Mouse (Mus musculus): Measurements from ENCODE around the gene Gpt2.

Gene Gpt2

GRCm38 (mm10) chr8:85492125-85492875 lies at the start of gene Gpt2:
TSS of gene Gpt2 (plus strand) at chr8:85492576.
- DNase-seq (ENCODE audit: low spot score) = peak; percentile 94

- no peak for DNase-seq (ENCODE audit: low spot score)
Observed at GRCm38 (mm10) chr8:85444092-85444491, 48.3 kb upstream of the Gpt2 start.

- DNase-seq (ENCODE audit: low spot score) = no peak
Observed at GRCm38 (mm10) chr8:85445936-85446685, 46.3 kb upstream of the Gpt2 start.

DNA sequence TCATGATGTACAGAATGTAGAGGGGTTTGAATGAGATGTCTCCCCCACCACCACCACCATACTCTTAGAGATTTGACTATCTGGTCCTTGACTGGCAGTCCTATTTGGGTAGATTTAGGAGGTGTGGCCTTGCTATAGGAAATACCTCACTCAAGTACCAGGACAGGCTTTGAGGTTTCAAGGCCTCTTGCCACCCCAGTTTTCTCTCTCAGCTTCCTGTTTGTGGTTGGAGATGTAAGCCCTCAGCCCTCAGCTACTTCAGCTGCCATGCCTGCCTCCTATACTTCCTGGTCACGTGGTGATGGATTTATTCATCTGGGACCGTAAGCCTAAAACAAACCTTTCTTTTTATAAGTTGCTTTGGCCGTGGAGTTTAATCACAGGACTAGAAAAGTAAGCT lies 42.0 kb upstream of the Gpt2 start:
- no peak for DNase-seq (ENCODE audit: low spot score)

DNA sequence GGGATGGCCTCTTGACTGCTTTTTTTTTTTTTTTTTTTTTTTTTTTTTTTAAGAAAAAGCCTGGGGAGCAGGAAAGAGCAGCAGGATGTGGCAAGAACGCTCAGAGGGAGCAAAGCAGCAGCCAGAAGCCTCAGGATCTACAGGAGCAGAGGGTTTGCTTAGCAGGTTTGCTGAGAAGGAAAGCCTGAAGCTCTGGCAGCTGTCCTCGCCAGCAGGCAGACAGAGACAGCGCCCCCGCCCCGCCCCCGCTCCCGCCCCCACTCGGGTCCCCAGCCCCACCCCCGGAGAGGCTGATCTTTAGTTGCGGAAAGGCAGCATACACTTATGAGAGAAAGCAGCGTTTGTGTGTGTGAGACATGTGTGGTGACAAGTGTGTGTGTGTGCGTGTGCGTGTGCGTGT lies 40.0 kb upstream of the Gpt2 start:
- no peak for DNase-seq (ENCODE audit: low spot score)

DNA sequence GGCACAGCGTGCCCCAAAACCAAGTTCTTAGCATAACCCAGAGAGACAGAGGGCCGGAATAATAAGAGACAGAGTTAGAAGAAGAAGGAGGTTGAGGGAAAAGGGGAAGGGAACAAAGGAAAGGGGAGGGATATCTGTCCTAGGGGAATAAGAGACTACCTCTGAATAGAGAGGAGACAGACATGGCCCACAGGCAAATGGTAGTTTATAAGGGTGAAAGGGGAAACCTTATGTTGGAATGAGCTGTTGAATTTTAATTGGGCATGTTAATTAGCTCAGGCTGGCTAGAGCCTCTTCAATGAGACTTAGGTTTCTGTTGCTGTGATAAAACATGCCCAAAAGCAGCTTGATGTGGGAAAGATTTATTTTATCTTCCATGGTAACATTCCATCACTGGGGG lies 39.1 kb upstream of the Gpt2 start:
- DNase-seq (ENCODE audit: low spot score) = no peak

DNA sequence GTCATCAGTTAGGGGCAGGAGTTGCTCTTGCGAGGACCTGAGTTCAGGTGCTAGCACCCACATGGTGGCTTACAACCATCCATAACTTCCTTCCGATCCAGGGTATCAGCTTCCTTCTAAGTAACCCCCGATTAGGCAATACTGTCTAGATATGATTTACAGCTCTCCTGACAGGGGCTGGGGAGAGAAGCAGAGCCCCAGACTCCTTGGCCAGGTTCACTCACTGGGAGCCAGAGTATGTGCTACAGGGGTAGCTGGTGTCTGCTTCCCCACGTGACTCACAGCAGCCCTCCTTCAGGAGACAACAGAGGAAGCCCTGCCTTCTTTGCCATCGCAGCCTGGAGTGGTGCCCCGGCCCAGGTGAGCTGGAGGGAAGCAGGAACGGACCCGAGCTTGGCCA lies 37.6 kb upstream of the Gpt2 start:
- no peak for DNase-seq (ENCODE audit: low spot score)

GRCm38 (mm10) chr8:85456536-85456935 lies 35.8 kb upstream of the Gpt2 start:
- DNase-seq (ENCODE audit: low spot score) = peak; percentile 72

GRCm38 (mm10) chr8:85459582-85459981 lies 32.8 kb upstream of the Gpt2 start:
- no peak for DNase-seq (ENCODE audit: low spot score)

GRCm38 (mm10) chr8:85460804-85461203 lies 31.6 kb upstream of the Gpt2 start:
- peak; percentile 21 for DNase-seq (ENCODE audit: low spot score)

DNA sequence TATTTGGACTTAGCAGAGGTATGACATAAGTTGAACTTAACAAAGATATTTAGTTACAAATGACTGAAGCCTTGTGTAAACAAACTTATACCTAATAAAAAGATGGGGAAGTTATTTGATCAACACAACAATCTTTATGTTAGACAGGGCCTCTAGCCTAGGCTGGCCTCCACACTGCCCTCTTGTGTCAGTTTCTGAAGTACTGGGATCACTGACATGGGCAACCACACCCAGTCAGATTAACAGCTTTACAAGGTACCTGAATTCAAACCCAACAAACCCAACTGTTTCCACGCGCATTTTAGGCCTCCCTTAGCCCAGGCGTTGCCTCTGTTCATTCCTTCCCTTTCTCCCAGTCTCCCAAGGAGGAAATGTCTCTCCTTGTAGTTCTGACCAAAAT lies 31.0 kb upstream of the Gpt2 start:
- peak; percentile 56 for DNase-seq (ENCODE audit: low spot score)

GRCm38 (mm10) chr8:85462441-85462840 lies 29.9 kb upstream of the Gpt2 start:
- DNase-seq (ENCODE audit: low spot score) = no peak

DNA sequence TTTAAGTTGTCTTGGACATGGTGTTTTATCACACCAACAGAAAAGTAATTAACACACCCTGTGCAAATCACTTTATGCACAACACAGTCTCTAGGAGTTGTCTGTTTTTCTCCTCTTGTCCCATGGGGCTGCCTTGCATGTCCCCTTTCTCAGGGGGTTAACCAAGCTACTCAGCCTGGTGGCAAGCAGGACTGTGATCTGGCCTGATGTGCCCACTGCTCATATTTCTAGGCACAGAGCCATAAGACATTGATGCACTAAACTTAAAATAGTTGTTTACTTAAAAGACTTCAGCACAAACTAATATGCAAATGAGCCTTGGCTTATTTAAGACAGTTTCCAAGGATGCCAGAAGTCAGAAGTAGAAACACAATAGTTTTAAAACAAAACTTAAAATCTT lies 28.1 kb upstream of the Gpt2 start:
- DNase-seq (ENCODE audit: low spot score) = no peak

DNA sequence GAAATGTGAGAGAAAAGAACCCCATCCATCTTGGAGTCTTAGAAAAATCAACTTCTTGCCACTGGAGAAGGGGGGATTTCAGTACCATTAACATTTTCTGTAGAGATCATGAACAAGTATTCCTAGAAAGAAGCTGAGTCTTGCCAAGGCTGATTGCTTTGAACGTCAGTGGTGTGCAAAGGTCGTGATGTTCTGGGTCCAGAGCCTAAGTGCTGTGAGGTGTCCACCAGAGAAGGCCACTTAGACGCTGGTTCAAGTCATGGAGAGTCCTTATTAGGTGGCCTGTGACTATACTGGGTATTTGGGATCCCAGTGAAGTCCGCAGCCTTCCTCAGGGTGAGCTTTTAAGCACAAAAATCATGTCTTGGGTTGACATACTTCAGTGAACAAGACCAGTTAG lies 26.3 kb upstream of the Gpt2 start:
- no peak for DNase-seq (ENCODE audit: low spot score)

DNA sequence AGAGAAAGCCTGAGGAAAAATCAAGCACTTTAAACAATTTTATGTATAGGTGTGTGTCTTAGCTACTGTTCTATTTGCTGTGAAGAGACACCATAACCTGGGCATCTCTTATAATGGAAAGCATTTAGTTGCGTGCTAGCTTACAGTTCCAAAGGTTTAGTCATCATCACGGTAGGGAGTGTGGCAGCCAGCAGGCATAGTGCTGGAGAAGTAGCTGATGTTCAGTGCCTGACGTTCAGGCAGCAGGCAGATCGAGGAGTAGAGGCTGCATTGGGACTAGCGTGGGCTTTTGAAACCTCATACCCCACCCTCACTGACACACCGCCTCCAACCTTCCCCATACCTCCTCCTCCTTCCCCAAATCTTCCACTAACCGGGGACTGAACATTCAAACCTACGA lies 21.6 kb upstream of the Gpt2 start:
- no peak for DNase-seq (ENCODE audit: low spot score)

GRCm38 (mm10) chr8:85472800-85473199 lies 19.6 kb upstream of the Gpt2 start:
- no peak for DNase-seq (ENCODE audit: low spot score)

DNA sequence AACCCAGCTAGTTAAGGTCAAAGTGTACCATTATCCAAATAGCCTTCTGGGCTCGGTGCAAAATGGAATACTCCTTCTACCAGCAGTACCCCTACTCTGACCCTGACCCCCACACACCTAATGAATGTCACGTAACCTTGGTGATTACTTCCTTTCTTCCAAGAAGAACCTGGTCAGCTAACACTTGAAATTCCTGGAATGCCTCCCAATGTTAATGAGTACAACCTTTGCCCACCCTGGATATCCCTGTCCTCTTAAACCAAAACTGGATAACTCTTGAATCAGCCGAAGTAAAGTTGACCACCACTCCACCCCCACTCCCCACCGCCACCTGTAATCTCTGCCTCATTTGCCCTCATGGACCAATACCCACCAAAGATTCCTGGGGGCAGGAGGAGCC lies 19.1 kb upstream of the Gpt2 start:
- no peak for DNase-seq (ENCODE audit: low spot score)

DNA sequence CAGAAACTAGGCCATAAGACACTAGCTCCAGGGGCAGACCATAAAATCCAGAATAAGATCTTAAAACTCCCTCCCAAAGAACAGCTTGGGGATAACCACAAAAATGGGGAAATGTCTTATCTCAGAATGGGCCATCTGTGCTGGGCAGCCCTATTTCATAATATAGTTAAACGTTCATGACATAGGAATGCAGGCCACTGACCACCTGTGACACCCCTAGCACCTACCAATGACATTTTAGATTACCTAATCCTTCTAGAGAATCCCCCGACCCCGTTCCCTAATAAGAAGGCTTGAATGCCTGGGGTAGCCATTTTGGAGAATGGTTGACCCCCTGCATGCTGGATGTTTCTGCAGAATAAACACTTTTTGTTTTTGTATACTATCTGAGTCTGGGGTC lies 17.5 kb upstream of the Gpt2 start:
- DNase-seq (ENCODE audit: low spot score) = no peak

DNA sequence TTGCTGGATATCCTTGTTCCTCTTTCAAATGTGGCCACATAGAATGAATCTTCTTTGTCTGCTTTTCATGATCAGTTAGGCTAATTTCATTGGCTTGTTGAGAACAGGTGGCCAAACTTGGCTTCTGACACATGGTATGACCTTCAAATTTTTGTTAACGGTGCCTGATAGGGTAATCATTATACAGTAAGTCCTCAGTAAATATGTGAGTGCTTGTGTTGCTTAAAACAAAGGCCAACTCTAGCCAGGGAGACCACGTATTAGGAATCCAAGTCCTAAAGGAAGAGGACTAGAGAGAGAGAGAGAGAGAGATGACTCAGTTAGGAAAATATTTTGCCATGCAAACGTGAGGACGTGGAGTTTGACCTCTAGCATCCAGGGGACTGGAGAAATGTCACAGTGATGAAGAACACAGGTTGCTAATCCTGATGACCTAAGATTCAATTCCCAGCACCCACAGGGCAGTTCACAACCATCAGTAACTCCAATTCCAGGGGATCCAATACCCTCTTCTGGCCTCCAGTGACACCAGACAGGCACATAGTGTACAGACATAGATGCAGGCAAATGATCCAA lies 15.3 kb upstream of the Gpt2 start:
- DNase-seq (ENCODE audit: low spot score) = no peak

DNA sequence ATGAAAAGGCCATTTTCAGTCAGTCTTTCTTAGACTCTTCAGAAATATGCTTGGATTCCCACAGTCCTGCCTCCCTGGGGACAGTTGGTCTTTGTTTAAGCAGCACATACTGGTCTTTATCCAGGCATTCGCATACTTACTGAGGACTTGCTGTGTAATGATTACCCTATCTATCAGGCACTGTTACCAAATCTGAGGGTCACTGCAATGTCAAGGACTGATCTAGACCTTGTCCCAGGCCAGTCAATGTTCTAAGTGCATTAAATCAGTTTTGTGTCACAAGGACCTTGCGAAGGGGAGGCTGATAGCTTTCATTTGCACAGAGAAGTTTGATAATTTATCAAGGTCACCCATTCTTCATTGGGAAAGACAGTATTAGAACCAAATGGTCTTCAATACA lies 14.0 kb upstream of the Gpt2 start:
- no peak for DNase-seq (ENCODE audit: low spot score)

DNA sequence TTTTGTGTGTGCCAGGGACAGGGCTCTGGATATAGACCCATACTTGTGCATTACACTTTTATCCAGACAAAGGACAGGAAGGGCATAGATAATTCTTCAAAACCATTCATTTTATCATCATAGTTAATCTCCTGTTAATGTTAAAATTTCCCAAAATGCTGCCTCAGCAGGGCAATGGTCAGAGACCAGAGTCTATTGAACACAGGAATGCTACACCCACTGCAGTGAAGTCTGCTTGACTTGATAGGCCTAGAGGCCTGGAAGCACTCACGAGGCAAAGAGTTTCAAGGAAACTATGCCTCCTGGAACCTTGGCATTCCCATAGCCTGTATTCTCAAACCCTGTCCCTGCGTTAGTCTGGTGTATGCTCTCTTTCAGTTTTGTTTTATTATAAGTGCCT lies 12.7 kb upstream of the Gpt2 start:
- DNase-seq (ENCODE audit: low spot score) = no peak

GRCm38 (mm10) chr8:85481900-85482299 lies 10.5 kb upstream of the Gpt2 start:
- peak; percentile 36 for DNase-seq (ENCODE audit: low spot score)

DNA sequence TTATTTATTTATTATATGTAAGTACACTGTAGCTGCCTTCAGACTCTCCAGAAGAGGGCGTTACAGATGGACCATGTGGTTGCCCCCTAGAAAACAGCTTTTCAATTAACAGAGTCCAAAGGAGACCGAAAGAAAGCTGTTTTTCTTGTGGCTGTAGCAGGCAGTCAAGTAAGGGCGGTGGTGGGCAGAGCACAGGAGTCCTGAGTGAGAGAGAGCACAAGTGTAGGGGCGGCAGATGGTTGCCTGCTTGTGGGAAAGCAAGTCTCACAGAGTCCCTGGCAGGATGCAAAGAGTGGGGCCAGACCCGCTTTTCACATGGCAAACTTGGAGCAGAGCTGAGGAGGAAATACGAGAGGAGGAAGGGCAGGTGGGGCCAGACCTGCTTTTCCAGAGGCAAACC lies 9.9 kb upstream of the Gpt2 start:
- DNase-seq (ENCODE audit: low spot score) = no peak
